Mouse (Mus musculus): Measurements from ENCODE around the gene Zfp667. TPM values are rescaled to one million over a fixed set of nuclear protein-coding genes. Genes with fewer than 3 reads are reported as not detected.
A peak's percentile ranks its signal among the peaks of the same experiment; 100 is the strongest.

Zfp667 gene
- polyA plus RNA-seq, 1 experiment from 2014 or later, result 1.1 TPM

DNA sequence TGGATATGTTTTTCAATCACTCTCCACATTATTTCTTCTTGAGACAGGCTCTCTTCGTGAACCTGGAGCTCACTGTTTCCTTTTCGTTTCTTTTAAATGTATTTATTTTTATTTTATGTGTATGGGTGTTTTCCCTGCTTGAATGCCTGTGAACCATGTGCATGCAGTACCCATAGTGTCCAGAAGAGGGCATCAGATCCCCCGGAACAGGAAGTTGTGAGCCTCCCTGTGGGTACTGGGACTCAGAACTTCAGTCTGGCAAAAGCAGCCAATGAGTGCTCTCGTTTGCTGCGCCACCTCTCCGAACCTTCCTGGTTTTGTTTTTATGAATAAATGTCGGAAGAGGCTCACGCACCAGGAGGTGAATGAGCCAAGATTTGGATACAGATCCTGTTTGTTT lies 20.7 kb upstream of the Zfp667 start:
- Histone ChIP-seq H3K9ac (replicated peaks) (no peak overlapping the region), H3K4me1 (ENCODE audit: insufficient read depth) (no peaks in the 10 kb centered on the region), H3K9me3 (ENCODE audit: low read length) (no peaks in the 10 kb centered on the region), H3K27me3 (ENCODE audit: insufficient read depth, low read length) (no peaks in the 10 kb centered on the region), H3K4me2 (ENCODE audit: low read depth, low read length) (no peak overlapping the region), H3K4me3 (ENCODE audit: low read depth, low read length) (no peak overlapping the region), H3K27ac (ENCODE audit: low read depth) (no peak overlapping the region), H3K36me3 (replicated peaks; ENCODE audit: insufficient read depth, low read length) (no peaks in the 10 kb centered on the region)
- DNase-seq (peak; percentile 67), ATAC-seq (no peak)
- 56% methylated on average over 8 of the region's 8 CpGs for WGBS (ENCODE audit: insufficient replicate concordance)
- TF ChIP-seq CTCF (IDR thresholded peaks at IDR 0.05; ENCODE audit: low read depth) (peak; percentile 83), EP300 (IDR thresholded peaks at IDR 0.05; ENCODE audit: low read depth) (no peak)

DNA sequence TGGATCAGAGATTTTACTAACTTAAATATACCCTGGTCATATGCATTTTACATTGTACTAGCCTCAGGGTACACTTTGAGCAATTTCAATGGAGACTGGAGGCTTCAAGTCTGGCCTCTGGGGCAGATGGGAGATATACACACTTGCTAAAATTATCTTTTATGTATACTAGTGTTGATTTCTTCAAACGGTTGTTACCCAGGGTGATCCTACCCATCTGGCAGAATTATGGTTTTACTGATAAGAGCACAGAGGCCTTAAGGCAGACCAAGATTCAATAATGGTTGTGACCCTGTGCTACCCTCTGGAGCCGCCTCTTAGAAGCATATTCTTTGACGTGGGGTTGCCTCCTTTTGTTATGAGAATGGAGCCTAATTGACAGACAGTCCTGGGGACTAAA lies 8.5 kb upstream of the Zfp667 start:
- H3K9ac ChIP-seq (replicated peaks), result no peak overlapping the region
- H3K4me2 ChIP-seq (ENCODE audit: low read depth, low read length), result no peak overlapping the region
- peak; percentile 75 for TF ChIP-seq EP300 (IDR thresholded peaks at IDR 0.05; ENCODE audit: low read depth)
- no peak for TF ChIP-seq CTCF (IDR thresholded peaks at IDR 0.05; ENCODE audit: low read depth)
- no peak overlapping the region for H3K27ac ChIP-seq (ENCODE audit: low read depth)
- H3K9me3 ChIP-seq (ENCODE audit: low read length), result no peaks in the 10 kb centered on the region
- no peaks in the 10 kb centered on the region for H3K36me3 ChIP-seq (replicated peaks; ENCODE audit: insufficient read depth, low read length)
- H3K4me1 ChIP-seq (ENCODE audit: insufficient read depth), result no peaks in the 10 kb centered on the region
- ATAC-seq, result peak; percentile 62
- H3K27me3 ChIP-seq (ENCODE audit: insufficient read depth, low read length), result no peaks in the 10 kb centered on the region
- no peak for DNase-seq
- 35% methylated on average over 3 of the region's 3 CpGs for WGBS (ENCODE audit: insufficient replicate concordance)
- H3K4me3 ChIP-seq (ENCODE audit: low read depth, low read length), result no peak overlapping the region

DNA sequence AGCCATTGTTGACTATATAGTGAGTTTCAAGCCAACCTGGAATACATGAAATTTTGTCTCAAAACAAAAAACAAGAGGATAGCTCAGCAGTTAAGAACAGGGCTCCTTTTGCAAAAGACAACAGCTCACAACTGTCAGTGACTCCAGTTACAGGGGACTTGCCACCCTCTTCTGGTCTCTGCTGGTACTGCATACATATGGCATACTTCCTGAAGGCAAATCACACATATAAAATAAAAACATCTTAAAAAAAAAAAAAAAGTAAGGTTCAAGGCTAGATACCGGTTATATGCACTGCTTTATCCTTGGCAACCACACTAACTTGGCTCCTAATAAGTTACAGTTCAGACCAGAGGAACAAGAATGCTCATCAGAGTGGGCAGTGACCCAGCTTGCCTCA lies 3.6 kb upstream of the Zfp667 start:
- TF ChIP-seq CTCF (IDR thresholded peaks at IDR 0.05; ENCODE audit: low read depth), result peak; percentile 85
- TF ChIP-seq EP300 (IDR thresholded peaks at IDR 0.05; ENCODE audit: low read depth), result no peak
- ATAC-seq (0 out of 2 replicates have a peak, but pooled peaks have one; percentile 17), DNase-seq (peak; percentile 81)
- Histone ChIP-seq H3K36me3 (replicated peaks; ENCODE audit: insufficient read depth, low read length) (no peaks in the 10 kb centered on the region), H3K9me3 (ENCODE audit: low read length) (no peaks in the 10 kb centered on the region), H3K27ac (ENCODE audit: low read depth) (peak overlapping the region; percentile 86; the same call in 1 of the 2 replicates), H3K9ac (replicated peaks) (no peak overlapping the region; the same call in 1 of the 2 replicates), H3K27me3 (ENCODE audit: insufficient read depth, low read length) (no peaks in the 10 kb centered on the region), H3K4me1 (ENCODE audit: insufficient read depth) (peaks cover 4% of the 10 kb centered on the region), H3K4me3 (ENCODE audit: low read depth, low read length) (peak overlapping the region; percentile 74), H3K4me2 (ENCODE audit: low read depth, low read length) (peak overlapping the region; percentile 83)
- 0% methylated on average over 1 of the region's 1 CpGs for WGBS (ENCODE audit: insufficient replicate concordance)

DNA sequence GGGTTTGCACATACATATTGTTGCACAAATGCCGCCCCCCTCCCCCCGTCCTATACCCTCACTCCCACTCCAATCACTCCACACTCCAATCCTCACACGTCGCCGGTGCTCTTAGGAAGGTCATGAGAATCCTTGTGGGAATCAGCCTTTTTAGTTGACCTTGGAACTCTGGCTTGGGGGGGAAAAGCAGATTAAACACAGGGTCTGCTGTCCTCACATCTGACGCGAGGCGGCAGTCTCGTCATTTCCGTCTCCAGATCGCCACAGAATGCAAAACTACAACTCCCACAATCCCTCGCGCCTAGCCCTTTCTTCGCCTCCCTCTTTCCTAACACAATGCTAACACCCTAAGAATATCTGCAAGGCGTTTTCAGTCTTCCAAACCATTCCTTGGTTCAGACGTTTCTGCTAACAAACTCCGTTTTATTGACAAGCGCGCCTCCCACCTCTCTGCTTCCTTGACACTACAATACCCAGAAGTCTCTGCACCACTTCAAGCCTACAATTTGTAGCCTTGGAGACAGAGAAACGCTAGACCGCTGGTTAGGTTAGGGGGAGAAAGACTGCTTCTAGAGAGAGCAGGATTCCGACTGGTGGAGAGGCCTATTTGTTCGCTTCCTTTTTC lies 2.8 kb upstream of the Zfp667 start:
- Histone ChIP-seq H3K4me1 (ENCODE audit: insufficient read depth) (peaks cover 4% of the 10 kb centered on the region), H3K27ac (ENCODE audit: low read depth) (peak overlapping the region; percentile 86), H3K9ac (replicated peaks) (peak overlapping the region; percentile 71), H3K4me2 (ENCODE audit: low read depth, low read length) (peak overlapping the region; percentile 83), H3K27me3 (ENCODE audit: insufficient read depth, low read length) (no peaks in the 10 kb centered on the region), H3K9me3 (ENCODE audit: low read length) (no peaks in the 10 kb centered on the region), H3K36me3 (replicated peaks; ENCODE audit: insufficient read depth, low read length) (no peaks in the 10 kb centered on the region), H3K4me3 (ENCODE audit: low read depth, low read length) (peak overlapping the region; percentile 74)
- ATAC-seq (peak; percentile 65), DNase-seq (peak; percentile 85)
- TF ChIP-seq EP300 (IDR thresholded peaks at IDR 0.05; ENCODE audit: low read depth) (no peak), CTCF (IDR thresholded peaks at IDR 0.05; ENCODE audit: low read depth) (peak; percentile 71)
- WGBS (ENCODE audit: insufficient replicate concordance), result under 1% methylated on average over 23 of the region's 23 CpGs

- Histone ChIP-seq H3K4me2 (ENCODE audit: low read depth, low read length) (no peak overlapping the region), H3K27me3 (ENCODE audit: insufficient read depth, low read length) (no peaks in the 10 kb centered on the region), H3K4me3 (ENCODE audit: low read depth, low read length) (no peak overlapping the region), H3K36me3 (replicated peaks; ENCODE audit: insufficient read depth, low read length) (no peaks in the 10 kb centered on the region), H3K27ac (ENCODE audit: low read depth) (no peak overlapping the region), H3K9me3 (ENCODE audit: low read length) (no peaks in the 10 kb centered on the region), H3K9ac (replicated peaks) (no peak overlapping the region), H3K4me1 (ENCODE audit: insufficient read depth) (peaks cover 4% of the 10 kb centered on the region)
- DNase-seq (no peak), ATAC-seq (no peak)
- 77% methylated on average over 4 of the region's 4 CpGs for WGBS (ENCODE audit: insufficient replicate concordance)
- TF ChIP-seq CTCF (IDR thresholded peaks at IDR 0.05; ENCODE audit: low read depth) (no peak), EP300 (IDR thresholded peaks at IDR 0.05; ENCODE audit: low read depth) (no peak)
These were observed 1.9 kb upstream of the Zfp667 start for GRCm38 (mm10) chr7:6284442-6285012.

- H3K4me1 ChIP-seq (ENCODE audit: insufficient read depth), result peaks cover 4% of the 10 kb centered on the region
- peak overlapping the region; percentile 89; the same call in 1 of the 2 replicates for H3K4me2 ChIP-seq (ENCODE audit: low read depth, low read length)
- H3K9ac ChIP-seq (replicated peaks), result no peak overlapping the region
- WGBS (ENCODE audit: insufficient replicate concordance), result 65% methylated on average over 6 of the region's 6 CpGs
- DNase-seq, result no peak
- ATAC-seq, result no peak
- no peak overlapping the region for H3K4me3 ChIP-seq (ENCODE audit: low read depth, low read length)
- H3K27me3 ChIP-seq (ENCODE audit: insufficient read depth, low read length), result no peaks in the 10 kb centered on the region
- no peak overlapping the region for H3K27ac ChIP-seq (ENCODE audit: low read depth)
- TF ChIP-seq CTCF (IDR thresholded peaks at IDR 0.05; ENCODE audit: low read depth), result no peak
- TF ChIP-seq EP300 (IDR thresholded peaks at IDR 0.05; ENCODE audit: low read depth), result no peak
- no peaks in the 10 kb centered on the region; the same call in 1 of the 2 replicates for H3K36me3 ChIP-seq (replicated peaks; ENCODE audit: insufficient read depth, low read length)
- no peaks in the 10 kb centered on the region for H3K9me3 ChIP-seq (ENCODE audit: low read length)
These were observed 1.0 kb upstream of the Zfp667 start for GRCm38 (mm10) chr7:6285366-6285765.
